13 mouse cellular contexts compared by ENCODE assay signal in genomic region chr7:143729886-143730285, GRCm38 (mm10). TPM values are rescaled to one million over a fixed set of nuclear protein-coding genes. Genes with fewer than 3 reads are reported as not detected.
DNase-seq lines count a peak whose midpoint lies in the region; ATAC-seq and TF ChIP-seq lines count a peak whose summit lies in the region.
"Had no signal": no experiment of that assay in that cellular context is flagged by ENCODE, and none has a peak within 500 bp of the region (broad histone marks: within the 10 kb centered on the region; RNA-seq: fewer than 3 reads in every experiment).

No protein-coding gene starts in this region.

- peak; percentile 54 for ATAC-seq in lung, postnatal 0 days

- H3K27me3 ChIP-seq in lung, postnatal 0 days (replicated peaks; ENCODE audit: insufficient read depth, low read length), result no peaks in the 10 kb centered on the region
- H3K27me3 ChIP-seq: hindbrain, embryonic 12.5 days; stomach, embryonic 15.5 days had no signal

- TF ChIP-seq EP300 in lung, postnatal 0 days (IDR thresholded peaks at IDR 0.05), result no peak

- H3K27ac ChIP-seq in lung, postnatal 0 days (ENCODE audit: low read length), result peak overlapping the region; percentile 38
- H3K27ac ChIP-seq: hindbrain, embryonic 12.5 days; stomach, embryonic 15.5 days had no signal

- no peaks in the 10 kb centered on the region for H3K9me3 ChIP-seq in lung, postnatal 0 days (ENCODE audit: low read length)
- H3K9me3 ChIP-seq: hindbrain, embryonic 12.5 days; stomach, embryonic 15.5 days had no signal

- H3K36me3 ChIP-seq in lung, postnatal 0 days (ENCODE audit: insufficient read depth, low read length), result no peaks in the 10 kb centered on the region
- H3K36me3 ChIP-seq: hindbrain, embryonic 12.5 days had no signal

- 66% methylated on average over 10 of the region's 10 CpGs for WGBS in lung, postnatal 0 days

- H3K4me1 ChIP-seq in lung, postnatal 0 days (ENCODE audit: insufficient read depth, low read depth, low read length), result no peaks in the 10 kb centered on the region

- no peak overlapping the region for H3K4me2 ChIP-seq in lung, postnatal 0 days (replicated peaks; ENCODE audit: low read depth, low read length)
- H3K4me2 ChIP-seq: hindbrain, embryonic 12.5 days; stomach, embryonic 15.5 days had no signal

- TF ChIP-seq CTCF in lung, postnatal 0 days (IDR thresholded peaks at IDR 0.05), result no peak

- no peak for DNase-seq in lung, postnatal 0 days (ENCODE audit: low spot score)
- DNase-seq in lung, adult 18-20 months, result no peak
- peak; percentile 46 for DNase-seq in heart, adult 8-10 months (ENCODE audit: low spot score)
- peak; percentile 28 for DNase-seq in kidney, adult 9 months
- DNase-seq in lung, postnatal 36 days, result peak; percentile 44
- DNase-seq in cerebellum, adult 11-12 months, result no peak
- DNase-seq in left cerebral cortex, adult 11 months (ENCODE audit: low spot score), result no peak
- no peak for DNase-seq in cerebellum, postnatal 25 days
- DNase-seq: cerebellum, postnatal 10 days had no signal

- H3K4me3 ChIP-seq in lung, postnatal 0 days (ENCODE audit: low read depth, low read length), result no peak overlapping the region
- H3K4me3 ChIP-seq: hindbrain, embryonic 12.5 days; stomach, embryonic 15.5 days had no signal

- H3K9ac ChIP-seq in lung, postnatal 0 days (replicated peaks; ENCODE audit: low read depth), result no peak overlapping the region
- H3K9ac ChIP-seq: hindbrain, embryonic 12.5 days; stomach, embryonic 15.5 days had no signal

RNA-seq across cellular contexts. Expression of gene Osbpl5, which starts 26.9 kb away (rescaled TPM):
- polyA plus RNA-seq in lung, postnatal 0 days (2015; fragmentation: Nextera tagmentation; extraction: Ambion mirVana), result 47.6 and 56.8 TPM in 2 replicates
- 10 to 100 TPM; 17.1 to 29.4 (median 20.3) TPM for total RNA-seq in heart, adult 8-10 months (2022)

RNA-seq across cellular contexts. Expression of gene Mrgprg, which starts 36.9 kb away (rescaled TPM):
- polyA plus RNA-seq in lung, postnatal 0 days (2015; fragmentation: Nextera tagmentation; extraction: Ambion mirVana), result not detected in 2 replicates
- total RNA-seq in heart, adult 8-10 months (2022), result not detected
- total RNA-seq: layer of hippocampus, adult 8-10 months had no signal
- polyA plus RNA-seq: hindbrain, embryonic 12.5 days; limb, embryonic 11.5 days; stomach, embryonic 15.5 days had no signal

RNA-seq across cellular contexts. Expression of gene Tnfrsf23, which starts 44.2 kb away (rescaled TPM):
- polyA plus RNA-seq in lung, postnatal 0 days (2015; fragmentation: Nextera tagmentation; extraction: Ambion mirVana), result 2.2 and 3.0 TPM in 2 replicates
- total RNA-seq in heart, adult 8-10 months (2022), result 1 to 10 TPM; 2.9 to 6.1 (median 3.7) TPM

RNA-seq across cellular contexts. Expression of gene Mrgpre, which starts 54.4 kb away (rescaled TPM):
- 0.67 and 0.72 TPM in 2 replicates for polyA plus RNA-seq in lung, postnatal 0 days (2015; fragmentation: Nextera tagmentation; extraction: Ambion mirVana)
- 1 to 10 TPM; 1.6 to 1.8 (median 1.6) TPM for total RNA-seq in heart, adult 8-10 months (2022)

Comparison
In these comparisons a context has a peak if more than half of its experiments do, and no peak if none do; other contexts are left out.
1. DNase-seq: peak in heart, adult 8-10 months (single experiment), kidney, adult 9 months (single experiment) and lung, postnatal 36 days (single experiment); none in lung, postnatal 0 days (single experiment), lung, adult 18-20 months (0 of 2), cerebellum, adult 11-12 months (single experiment), left cerebral cortex, adult 11 months (single experiment) and cerebellum, postnatal 25 days (0 of 2).